Mouse (Mus musculus): ENCODE data around the gene Cpsf4. TPM values are rescaled to one million over a fixed set of nuclear protein-coding genes. Genes with fewer than 3 reads are reported as not detected.

Gene Cpsf4
- total RNA-seq, 1 experiment: 73.2 TPM

GRCm38 (mm10) chr5:145214679-145215078 is 47.7 kb downstream of the Cpsf4 start:
- Histone ChIP-seq H3K9me3 (ENCODE audit: control insufficient read depth, insufficient read depth, low read depth, low read length) (no peaks in the 10 kb centered on the region), H3K36me3 (ENCODE audit: control insufficient read depth, insufficient read depth, low read length, poor library complexity, severe bottlenecking) (peaks cover 11% of the 10 kb centered on the region), H3K4me1 (ENCODE audit: control insufficient read depth in 2 of 2, insufficient read depth in 2 of 2, low read length in 2 of 2, poor library complexity in 1 of 2) (peaks cover 6 to 16% of the 10 kb centered on the region in 2 experiments), H3K4me3 (ENCODE audit: insufficient read depth in 1 of 2, low read depth in 1 of 2, low read length in 2 of 2, poor library complexity in 1 of 2, severe bottlenecking in 1 of 2) (no peak overlapping the region; a peak in 1 of 4 replicates), H3K9ac (ENCODE audit: insufficient read depth, low read depth, low read length, poor library complexity, severe bottlenecking) (peak overlapping the region; percentile 61; the same call in 1 of the 2 replicates), H3K27ac (ENCODE audit: insufficient read depth, low read depth, low read length, poor library complexity, severe bottlenecking) (peak overlapping the region; percentile 13; the same call in 1 of the 2 replicates)
- no peak for DNase-seq (ENCODE audit: low read depth, low spot score)
- in situ Hi-C loops (cut with MboI; ENCODE audit: low sequenced_read_pairs in 2 of 2, unreplicated experiment in 2 of 2): no loop called here
- TF ChIP-seq HCFC1 (IDR thresholded peaks at IDR 0.05; ENCODE audit: borderline replicate concordance, insufficient read depth, low read length) (no peak), ZC3H11A (IDR thresholded peaks at IDR 0.05; ENCODE audit: borderline replicate concordance, low read depth, low read length) (no peak), MAFK (IDR thresholded peaks at IDR 0.05; ENCODE audit: insufficient read depth, low read depth, low read length) (no peak), ZNF384 (IDR thresholded peaks at IDR 0.05; ENCODE audit: low read depth, low read length) (no peak), CHD2 (IDR thresholded peaks at IDR 0.05; ENCODE audit: low read depth, low read length) (no peak)

GRCm38 (mm10) chr5:145217746-145218145 is 50.7 kb downstream of the Cpsf4 start:
- Histone ChIP-seq H3K9me3 (ENCODE audit: control insufficient read depth, insufficient read depth, low read depth, low read length) (no peaks in the 10 kb centered on the region), H3K9ac (ENCODE audit: insufficient read depth, low read depth, low read length, poor library complexity, severe bottlenecking) (peak overlapping the region; percentile 63; the same call in 1 of the 2 replicates), H3K36me3 (ENCODE audit: control insufficient read depth, insufficient read depth, low read length, poor library complexity, severe bottlenecking) (peaks cover 32% of the 10 kb centered on the region), H3K4me1 (ENCODE audit: control insufficient read depth in 2 of 2, insufficient read depth in 2 of 2, low read length in 2 of 2, poor library complexity in 1 of 2) (peaks cover 8 to 25% of the 10 kb centered on the region in 2 experiments), H3K4me3 (ENCODE audit: insufficient read depth in 1 of 2, low read depth in 1 of 2, low read length in 2 of 2, poor library complexity in 1 of 2, severe bottlenecking in 1 of 2) (peak overlapping the region; percentile 32 to 59), H3K27ac (ENCODE audit: insufficient read depth, low read depth, low read length, poor library complexity, severe bottlenecking) (peak overlapping the region; percentile 42; the same call in 1 of the 2 replicates)
- in situ Hi-C loops (cut with MboI; ENCODE audit: low sequenced_read_pairs in 2 of 2, unreplicated experiment in 2 of 2): no loop called here
- TF ChIP-seq HCFC1 (IDR thresholded peaks at IDR 0.05; ENCODE audit: borderline replicate concordance, insufficient read depth, low read length) (no peak), ZC3H11A (IDR thresholded peaks at IDR 0.05; ENCODE audit: borderline replicate concordance, low read depth, low read length) (no peak)
- DNase-seq (ENCODE audit: low read depth, low spot score): no peak

GRCm38 (mm10) chr5:145218206-145218605 is 51.2 kb downstream of the Cpsf4 start:
- H3K27ac ChIP-seq (ENCODE audit: insufficient read depth, low read depth, low read length, poor library complexity, severe bottlenecking): peak overlapping the region; percentile 42
- peak overlapping the region; percentile 63 for H3K9ac ChIP-seq (ENCODE audit: insufficient read depth, low read depth, low read length, poor library complexity, severe bottlenecking)
- TF ChIP-seq ZC3H11A (IDR thresholded peaks at IDR 0.05; ENCODE audit: borderline replicate concordance, low read depth, low read length) (no peak), ZNF384 (IDR thresholded peaks at IDR 0.05; ENCODE audit: low read depth, low read length) (no peak), MAFK (IDR thresholded peaks at IDR 0.05; ENCODE audit: insufficient read depth, low read depth, low read length) (no peak), HCFC1 (IDR thresholded peaks at IDR 0.05; ENCODE audit: borderline replicate concordance, insufficient read depth, low read length) (no peak), CHD2 (IDR thresholded peaks at IDR 0.05; ENCODE audit: low read depth, low read length) (no peak)
- no peak for DNase-seq (ENCODE audit: low read depth, low spot score)
- peaks cover 8 to 28% of the 10 kb centered on the region in 2 experiments for H3K4me1 ChIP-seq (ENCODE audit: control insufficient read depth in 2 of 2, insufficient read depth in 2 of 2, low read length in 2 of 2, poor library complexity in 1 of 2)
- in situ Hi-C loops (cut with MboI; ENCODE audit: low sequenced_read_pairs in 2 of 2, unreplicated experiment in 2 of 2): no loop called here
- H3K9me3 ChIP-seq (ENCODE audit: control insufficient read depth, insufficient read depth, low read depth, low read length): no peaks in the 10 kb centered on the region
- peak overlapping the region; percentile 32 to 59 for H3K4me3 ChIP-seq (ENCODE audit: insufficient read depth in 1 of 2, low read depth in 1 of 2, low read length in 2 of 2, poor library complexity in 1 of 2, severe bottlenecking in 1 of 2)
- peaks cover 32% of the 10 kb centered on the region for H3K36me3 ChIP-seq (ENCODE audit: control insufficient read depth, insufficient read depth, low read length, poor library complexity, severe bottlenecking)

GRCm38 (mm10) chr5:145218671-145219070 is 51.7 kb downstream of the Cpsf4 start:
- peaks cover 32% of the 10 kb centered on the region for H3K36me3 ChIP-seq (ENCODE audit: control insufficient read depth, insufficient read depth, low read length, poor library complexity, severe bottlenecking)
- H3K4me3 ChIP-seq (ENCODE audit: insufficient read depth in 1 of 2, low read depth in 1 of 2, low read length in 2 of 2, poor library complexity in 1 of 2, severe bottlenecking in 1 of 2): peak overlapping the region; percentile 32 to 59

More at GRCm38 (mm10) chr5:145218671-145219070, 51.7 kb downstream of the Cpsf4 start:
- TF ChIP-seq ZNF384 (IDR thresholded peaks at IDR 0.05; ENCODE audit: low read depth, low read length) (no peak), HCFC1 (IDR thresholded peaks at IDR 0.05; ENCODE audit: borderline replicate concordance, insufficient read depth, low read length) (no peak), CHD2 (IDR thresholded peaks at IDR 0.05; ENCODE audit: low read depth, low read length) (no peak), ZC3H11A (IDR thresholded peaks at IDR 0.05; ENCODE audit: borderline replicate concordance, low read depth, low read length) (no peak), MAFK (IDR thresholded peaks at IDR 0.05; ENCODE audit: insufficient read depth, low read depth, low read length) (no peak)
- Histone ChIP-seq H3K4me1 (ENCODE audit: control insufficient read depth in 2 of 2, insufficient read depth in 2 of 2, low read length in 2 of 2, poor library complexity in 1 of 2) (peaks cover 8 to 31% of the 10 kb centered on the region in 2 experiments), H3K9me3 (ENCODE audit: control insufficient read depth, insufficient read depth, low read depth, low read length) (no peaks in the 10 kb centered on the region), H3K27ac (ENCODE audit: insufficient read depth, low read depth, low read length, poor library complexity, severe bottlenecking) (peak overlapping the region; percentile 42), H3K9ac (ENCODE audit: insufficient read depth, low read depth, low read length, poor library complexity, severe bottlenecking) (peak overlapping the region; percentile 63)
- DNase-seq (ENCODE audit: low read depth, low spot score): no peak
- in situ Hi-C loops (cut with MboI; ENCODE audit: low sequenced_read_pairs in 2 of 2, unreplicated experiment in 2 of 2): no loop called here
